Mouse (Mus musculus) bone marrow macrophage, adult 2 months (primary cell): ENCODE measurements at regions not wholly inside any gene's neighbourhood (a gene's known extent, or its start where the extent isn't known, plus 50 kb on each side); places are given as distances from the start of the nearest gene placed in this dataset.

ENCODE experiments used
- CTCF ChIP-seq: IDR thresholded peaks from 2 replicates; pipeline ENCODE4 v1.5.1; 2012; ENCODE audit warnings: low read depth, mild to moderate bottlenecking, low read length, moderate library complexity
- POLR2A ChIP-seq: IDR thresholded peaks from 2 replicates; pipeline ENCODE4 v1.6.1; 2012; ENCODE audit warnings: mild to moderate bottlenecking, low read depth, low read length, borderline replicate concordance

GRCm38 (mm10) chr15:68403554-68404070, 1902.9 kb upstream of the Lrrc6 start:
- TF ChIP-seq CTCF (no peak), POLR2A (no peak)
